Mouse (Mus musculus) urinary bladder, adult 18-20 months (tissue): ENCODE results near the gene Gcnt3.
A peak's percentile ranks its signal among the peaks of the same experiment; 100 is the strongest.
"Not testable (repeated sequence)": the region's sequence is repeated elsewhere in the genome, so short reads cannot be mapped to it uniquely, and the experiment has no call there.

Experiments used
- DNase-seq, 2 experiments: peaks; one replicate each; pipeline ENCODE4 v3.0.0; 2022; ENCODE audit warnings: low spot score in 2 of 2, mixed read lengths in 2 of 2

Gene Gcnt3

GRCm38 (mm10) chr9:70042935-70043334 lies 5.0 kb upstream of the Gcnt3 start:
- DNase-seq: no peak

GRCm38 (mm10) chr9:70042137-70042536 lies 4.2 kb upstream of the Gcnt3 start:
- peak in 1 of 2 experiments; percentile 28 for DNase-seq

- DNase-seq: no peak
Measured at GRCm38 (mm10) chr9:70040570-70040969, 2.7 kb upstream of the Gcnt3 start.

- DNase-seq: no peak
Measured at GRCm38 (mm10) chr9:70039597-70040385, 1.9 kb upstream of the Gcnt3 start.

- DNase-seq: no peak
Measured at GRCm38 (mm10) chr9:70036646-70037045, 1.2 kb downstream of the Gcnt3 start.

- no peak for DNase-seq
Measured at GRCm38 (mm10) chr9:70034702-70035101, 3.2 kb downstream of the Gcnt3 start.

- no peak for DNase-seq
Measured at GRCm38 (mm10) chr9:70033056-70033455, 4.8 kb downstream of the Gcnt3 start.

GRCm38 (mm10) chr9:70032167-70032566 lies 5.7 kb downstream of the Gcnt3 start:
- no peak for DNase-seq

GRCm38 (mm10) chr9:70025365-70026012 lies 12.4 kb downstream of the Gcnt3 start:
- no peak for DNase-seq

- DNase-seq: no peak
Measured at GRCm38 (mm10) chr9:70024648-70025047, 13.2 kb downstream of the Gcnt3 start.

GRCm38 (mm10) chr9:70023615-70024014 lies 14.3 kb downstream of the Gcnt3 start:
- not testable (repeated sequence) for DNase-seq

GRCm38 (mm10) chr9:70022083-70022482 lies 15.8 kb downstream of the Gcnt3 start:
- DNase-seq: no peak

GRCm38 (mm10) chr9:70021610-70022009 lies 16.3 kb downstream of the Gcnt3 start:
- DNase-seq: no peak

- DNase-seq: no peak
Measured at GRCm38 (mm10) chr9:70018879-70019278, 19.0 kb downstream of the Gcnt3 start.

GRCm38 (mm10) chr9:70015632-70016031 lies 22.3 kb downstream of the Gcnt3 start:
- DNase-seq: no peak

GRCm38 (mm10) chr9:70012408-70012901 lies 25.4 kb downstream of the Gcnt3 start, which contains the start of gene Gtf2a2:
TSS of gene Gtf2a2 (plus strand) at chr9:70012550.
- DNase-seq: peak; percentile 89 to 90

- DNase-seq: no peak
Measured at GRCm38 (mm10) chr9:70011537-70012407, 26.1 kb downstream of the Gcnt3 start.

GRCm38 (mm10) chr9:70010781-70011473 lies 27.0 kb downstream of the Gcnt3 start:
- no peak for DNase-seq

- DNase-seq: no peak
Measured at GRCm38 (mm10) chr9:70009754-70010304, 28.1 kb downstream of the Gcnt3 start.

GRCm38 (mm10) chr9:70007506-70008248 lies 30.2 kb downstream of the Gcnt3 start:
- no peak for DNase-seq
